Mouse (Mus musculus) adrenal gland, adult (tissue): ENCODE data around the gene Tsn.

ENCODE experiments used
- DNase-seq, 2 experiments: peaks; one replicate each; pipeline ENCODE4 v3.0.0; 2022 to 2023; ENCODE audit warnings: low spot score in 1 of 2; ENCODE audit not compliant: inconsistent age in 2 of 2

Gene Tsn

DNA sequence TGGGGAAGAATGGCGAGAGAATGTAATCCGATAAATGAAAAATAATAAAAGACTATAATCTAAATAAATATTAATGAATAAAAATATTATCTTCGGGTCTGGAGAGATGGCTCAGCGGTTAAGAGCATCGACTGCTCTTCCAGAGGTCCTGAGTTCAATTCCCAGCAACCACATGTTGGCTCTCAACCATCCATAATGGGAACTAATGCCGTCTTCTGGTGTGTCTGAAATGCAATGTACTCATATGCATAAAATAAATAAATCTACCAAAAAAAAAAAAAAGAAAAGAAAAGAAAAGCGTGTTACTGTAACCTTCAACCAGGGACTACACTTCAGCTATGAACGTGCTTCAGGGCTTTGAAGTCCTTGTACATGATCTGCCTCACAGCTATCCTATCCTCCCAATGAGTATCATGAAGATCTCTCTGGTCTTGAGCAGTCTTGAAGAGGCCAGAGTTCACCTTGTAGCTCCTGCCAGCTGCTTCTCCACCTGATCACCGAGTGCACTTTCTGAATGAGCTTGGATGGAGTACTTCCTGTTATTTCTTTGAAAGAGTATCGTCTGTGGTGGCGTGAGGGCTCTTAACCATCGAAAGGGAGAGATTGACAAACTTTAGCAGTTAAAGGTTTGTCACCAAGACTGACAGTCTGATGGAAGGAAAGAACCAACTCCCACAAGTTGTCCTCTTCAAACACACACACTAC is at the start of gene Tsn:
TSS of gene Tsn (minus strand) at position 118 of the 705 bp plus-strand sequence.
- peak; percentile 16 to 38 for DNase-seq

DNA sequence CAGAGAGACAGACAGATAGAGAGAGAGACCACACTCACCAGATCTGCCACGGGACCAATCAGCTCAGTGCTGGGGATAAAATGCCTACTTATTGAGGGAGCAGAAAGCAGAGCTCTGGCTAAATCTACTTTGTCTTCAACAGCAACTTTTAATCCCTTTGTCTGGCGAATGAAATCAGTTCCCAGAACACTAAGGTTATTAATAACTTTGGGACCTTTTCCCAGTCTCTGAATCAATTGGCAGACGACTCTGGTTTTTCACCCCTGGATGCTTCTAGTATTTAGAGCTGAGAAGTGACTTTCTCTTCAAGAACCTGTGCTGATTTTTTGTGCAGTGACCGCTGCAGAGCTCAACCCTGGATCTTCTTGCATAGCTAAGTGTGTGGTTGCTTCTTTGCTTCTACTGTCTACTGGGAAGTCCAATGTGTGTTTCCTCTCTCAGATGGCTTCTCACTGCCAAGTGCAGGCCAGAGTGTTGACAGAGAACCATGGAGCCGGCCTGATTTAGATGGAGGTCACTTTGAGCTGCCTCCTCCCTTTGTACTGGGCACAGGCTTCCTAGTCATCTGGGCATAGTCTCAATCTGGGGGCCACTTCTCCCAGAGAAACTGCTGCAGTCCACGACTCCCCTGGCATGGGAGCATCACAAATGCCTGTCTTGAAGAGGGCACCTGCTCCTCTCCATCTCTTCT is 47.7 kb upstream of the Tsn start:
- peak in 1 of 2 experiments; percentile 54 for DNase-seq

DNA sequence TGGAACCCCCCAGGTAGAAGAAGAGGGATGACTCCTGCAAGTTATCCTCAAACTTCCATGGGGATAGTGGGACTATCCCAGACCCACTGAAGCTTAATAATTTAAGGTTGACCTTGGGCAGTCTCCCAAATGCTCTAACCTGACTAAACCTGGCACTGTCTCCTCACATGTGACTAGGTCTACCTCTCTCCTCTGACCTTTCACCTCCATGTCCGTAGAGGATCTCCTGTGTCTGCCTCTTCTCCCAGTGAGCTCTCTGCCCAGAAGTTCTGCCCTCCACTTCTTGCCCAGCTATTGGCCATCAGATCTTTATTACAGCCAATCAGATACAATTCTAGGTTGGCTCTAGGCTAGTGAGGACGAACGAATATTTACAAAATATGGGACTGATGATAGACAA is 38.4 kb upstream of the Tsn start:
- DNase-seq = no peak

DNA sequence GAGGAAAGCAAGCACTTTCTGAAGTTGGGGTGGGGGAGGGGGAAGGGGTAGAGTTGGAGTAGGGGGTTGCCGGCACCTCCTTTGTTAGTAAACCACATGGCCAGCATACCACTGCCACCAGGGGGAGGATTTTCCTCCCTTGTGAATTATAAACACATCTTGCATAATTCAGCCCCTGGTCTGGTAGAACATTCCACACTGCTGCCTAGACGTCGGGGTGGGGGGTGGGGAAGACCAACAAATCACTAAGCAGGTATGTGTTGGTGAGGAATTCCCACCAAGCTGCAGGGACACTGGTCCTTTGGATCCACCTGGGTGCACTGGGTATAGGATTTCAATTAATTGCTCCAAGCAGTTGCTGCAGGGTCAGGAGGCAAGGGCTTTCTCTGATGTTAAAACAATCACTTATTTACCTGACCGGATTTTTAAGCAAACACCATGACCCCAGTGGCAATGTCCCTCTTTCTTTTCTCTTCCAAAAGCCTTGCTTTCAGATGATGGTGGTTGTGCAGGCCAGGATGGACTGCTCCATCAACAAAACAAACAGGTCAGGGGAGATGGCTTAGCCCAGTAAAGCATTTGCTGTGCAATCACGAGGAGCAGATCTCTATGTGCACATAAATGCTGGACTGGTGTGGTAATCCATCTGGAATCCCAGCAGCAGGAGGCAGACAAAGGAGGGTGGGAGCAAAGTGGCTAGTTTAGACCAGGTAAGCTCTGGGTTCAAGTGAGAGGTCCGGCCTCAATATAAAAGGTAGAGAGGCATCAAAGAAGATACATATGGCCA is 32.3 kb upstream of the Tsn start:
- DNase-seq = no peak

DNA sequence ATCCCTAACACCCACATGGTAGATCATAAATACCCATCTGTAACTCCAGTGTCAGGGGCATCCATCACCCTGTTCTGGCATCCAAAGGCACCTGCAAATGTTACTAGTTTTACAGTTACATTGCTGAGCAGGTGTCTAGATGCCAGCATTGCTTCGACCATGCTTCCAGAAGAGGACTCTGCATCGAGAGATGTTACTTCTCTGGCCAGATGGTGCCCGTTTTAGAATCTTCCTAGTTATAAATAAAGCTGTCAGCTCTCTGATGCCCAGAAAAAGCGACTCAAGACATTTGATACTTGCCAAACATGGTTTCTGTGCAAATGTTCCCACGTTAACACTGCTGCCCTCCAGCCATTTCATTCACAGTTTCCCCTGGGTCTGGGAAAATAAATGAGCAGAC is 26.4 kb upstream of the Tsn start:
- no peak for DNase-seq

DNA sequence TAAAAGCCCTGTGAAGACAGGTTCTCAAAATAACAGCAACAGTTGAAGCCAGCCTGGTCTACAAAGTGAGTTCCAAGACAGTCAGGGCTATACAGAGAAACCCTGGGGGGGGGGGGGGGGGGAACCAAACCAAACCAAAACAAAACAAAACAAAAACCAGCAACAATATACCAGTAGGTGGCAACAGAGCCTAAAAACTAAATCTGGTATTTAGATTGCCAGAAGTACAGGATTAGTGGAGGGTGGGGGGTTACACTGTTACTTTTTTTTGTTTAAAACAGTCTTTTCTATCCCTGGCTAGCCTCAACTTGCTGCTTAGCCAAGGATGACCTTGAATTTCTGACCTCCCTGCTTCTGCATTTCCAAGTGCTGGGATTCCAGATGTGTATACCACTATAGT is 24.3 kb upstream of the Tsn start:
- peak in 1 of 2 experiments; percentile 29 for DNase-seq

DNA sequence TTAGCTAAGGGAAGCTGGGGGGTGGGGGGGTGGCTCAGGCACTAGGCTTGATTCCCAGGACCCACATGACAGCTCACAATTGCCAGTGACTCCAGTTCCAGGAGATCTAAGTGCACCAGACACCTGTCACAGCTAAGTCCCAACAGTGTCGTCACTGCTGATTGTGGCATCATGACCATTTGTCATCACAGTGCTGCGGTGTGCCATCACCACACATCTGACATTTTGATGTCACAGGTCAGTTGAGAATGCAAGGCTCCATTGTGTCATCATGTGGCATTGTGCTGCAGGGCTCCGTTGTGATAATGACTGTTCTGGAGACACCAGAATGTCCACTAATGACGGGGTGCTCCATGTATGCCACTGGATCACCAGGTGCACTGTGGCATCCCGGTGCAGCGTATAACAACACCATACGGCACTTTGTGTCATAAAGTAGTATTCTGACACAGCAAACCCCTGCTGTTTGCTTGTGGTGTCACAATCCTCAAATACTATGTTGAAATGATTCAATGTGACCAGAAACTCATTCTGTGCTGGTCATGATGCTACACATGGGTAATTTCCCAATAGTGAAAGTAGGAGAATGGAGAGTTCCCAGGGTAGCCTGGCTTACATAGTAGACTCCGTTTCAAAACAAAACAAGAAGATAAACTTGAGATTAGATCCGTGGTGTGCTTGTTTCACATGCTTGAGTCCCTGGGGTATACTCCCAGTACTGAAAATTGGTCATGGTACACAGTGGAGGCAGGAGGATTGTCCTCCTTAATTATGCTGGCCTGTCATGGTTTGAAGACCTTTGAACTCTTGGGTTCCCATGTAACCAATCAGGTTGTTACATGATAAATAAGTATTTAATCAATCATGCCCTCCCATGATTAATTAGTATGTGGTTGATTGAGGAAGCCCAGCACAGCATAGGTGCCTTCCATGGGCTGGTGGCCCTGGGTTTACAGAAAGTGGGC is 23.5 kb upstream of the Tsn start:
- DNase-seq = no peak

DNA sequence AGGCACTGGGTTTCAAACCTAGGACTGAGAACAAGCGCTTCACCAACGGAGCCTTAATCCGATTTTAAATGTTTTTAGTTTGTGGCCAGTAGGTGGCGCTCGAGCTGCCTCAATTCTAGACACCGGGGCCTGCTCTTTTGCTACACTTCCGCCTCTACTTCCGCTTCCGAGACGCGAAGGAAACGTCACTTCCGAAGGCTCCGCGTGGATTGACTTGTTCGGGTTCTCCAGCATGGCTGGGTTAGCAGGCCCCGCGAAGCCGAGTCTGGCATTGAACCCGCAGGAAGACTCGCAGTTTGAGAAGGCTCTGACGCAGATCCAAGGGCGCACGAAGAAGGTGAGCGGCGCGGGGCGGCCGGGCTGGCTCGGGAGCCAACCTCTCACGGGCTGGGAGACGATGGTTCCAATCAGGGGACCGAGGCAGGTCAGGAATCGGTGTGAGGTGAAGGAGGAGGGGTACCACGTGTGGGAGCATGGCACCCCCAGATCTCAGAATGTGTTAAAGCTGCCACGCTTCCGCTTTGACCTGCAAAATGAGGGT is 10.2 kb upstream of the Tsn start, which contains the start of gene Nifk:
TSS of gene Nifk (plus strand) at position 179 of the 541 bp plus-strand sequence.
- DNase-seq = peak; percentile 93 to 97

DNA sequence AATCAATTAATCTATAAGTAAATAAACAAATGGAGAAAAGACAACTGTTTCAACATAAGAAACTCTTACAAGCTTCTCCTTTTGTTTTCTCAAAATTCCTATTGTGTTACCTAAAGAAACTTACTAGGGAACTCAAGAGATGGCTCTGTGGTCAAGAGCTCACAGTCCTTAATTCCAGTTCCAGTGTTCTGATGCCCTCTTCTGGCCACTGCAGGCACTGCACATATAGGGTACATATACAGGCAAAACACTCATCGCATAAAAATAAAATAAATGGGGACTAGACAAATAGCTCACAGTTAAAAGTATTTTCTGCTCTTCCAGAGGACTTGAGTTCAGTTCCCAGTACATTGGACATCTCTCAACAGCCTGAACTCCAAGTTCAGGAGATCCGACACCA is 9.2 kb upstream of the Tsn start:
- DNase-seq = peak in 1 of 2 experiments; percentile 64

DNA sequence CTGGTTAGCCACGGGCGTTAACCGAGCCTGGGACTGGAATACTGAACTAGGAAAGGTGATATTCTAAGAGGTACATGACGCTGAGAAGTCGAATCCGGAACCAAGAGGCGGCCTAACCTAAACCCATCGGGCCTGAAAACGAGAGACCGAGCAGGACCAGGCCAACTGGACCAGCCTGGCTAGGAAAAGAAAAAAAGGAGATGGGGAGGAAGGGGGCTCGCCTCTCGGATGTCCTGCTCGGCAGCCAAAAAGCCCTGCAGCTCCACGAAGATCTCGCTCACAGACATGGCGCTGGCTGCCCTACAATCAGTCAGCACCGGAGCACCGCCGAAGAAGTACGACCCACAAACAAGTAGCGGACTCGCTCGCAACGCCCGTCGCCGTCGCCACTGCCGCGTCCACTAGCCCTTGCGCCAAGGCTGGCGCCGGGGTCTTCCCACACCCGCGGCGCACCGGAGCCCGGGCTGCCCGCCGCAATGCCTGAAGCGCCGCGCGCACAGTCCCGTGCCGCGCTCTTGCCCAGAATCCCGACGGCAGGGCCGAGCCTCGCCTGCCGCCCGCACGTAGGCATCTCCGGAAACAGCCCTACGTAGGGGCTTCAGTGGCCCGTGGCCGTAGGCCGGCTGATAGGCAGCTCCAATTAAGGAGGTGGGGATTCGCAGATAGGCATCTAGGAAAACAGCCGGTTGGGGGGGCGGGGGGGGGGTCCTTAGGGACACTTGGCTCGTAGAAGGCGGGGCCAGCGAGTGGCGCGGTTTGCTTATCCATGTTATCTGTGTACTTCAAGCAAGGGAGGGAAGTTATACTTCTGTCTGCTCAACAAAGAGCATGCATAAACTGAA is 538 bp downstream of the Tsn start:
- peak; percentile 92 to 97 for DNase-seq

DNA sequence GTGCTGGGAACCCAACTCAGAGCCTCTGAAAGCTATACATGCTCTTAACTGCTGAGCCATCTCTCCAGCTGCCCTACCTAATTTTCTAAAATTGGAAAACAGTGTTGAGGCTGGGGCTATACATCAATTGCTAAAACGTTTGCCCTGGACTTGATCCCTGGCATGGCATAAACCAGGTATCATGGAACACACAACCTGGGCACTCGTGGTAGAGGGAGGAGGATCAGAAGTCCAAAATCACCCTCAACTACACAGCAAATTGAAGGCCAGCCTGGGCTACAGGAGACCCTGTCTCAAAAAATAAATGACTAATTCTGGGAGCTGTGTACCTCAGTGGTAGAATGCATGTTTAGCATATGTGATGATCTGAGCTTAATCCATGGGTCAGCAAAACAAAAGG is 13.8 kb downstream of the Tsn start:
- no peak for DNase-seq

DNA sequence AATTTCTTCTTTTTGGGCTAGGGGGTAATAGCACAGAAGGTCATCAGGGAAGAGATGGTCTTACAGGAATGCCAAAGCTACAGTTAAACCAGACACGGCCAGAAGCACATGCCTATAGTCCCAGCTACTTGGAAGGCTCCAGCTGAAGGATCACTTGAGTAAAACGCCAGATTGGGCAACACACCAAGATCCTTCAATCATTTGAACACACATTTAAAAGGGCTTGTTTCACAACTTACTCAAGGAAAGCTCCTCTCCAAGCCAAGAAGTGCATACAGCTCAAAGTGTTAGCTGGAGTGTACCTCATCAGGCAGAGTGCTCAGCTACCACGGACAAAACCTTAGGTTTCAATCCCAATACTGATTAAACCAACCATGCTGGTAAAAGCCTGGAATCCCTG is 14.9 kb downstream of the Tsn start:
- DNase-seq = no peak

DNA sequence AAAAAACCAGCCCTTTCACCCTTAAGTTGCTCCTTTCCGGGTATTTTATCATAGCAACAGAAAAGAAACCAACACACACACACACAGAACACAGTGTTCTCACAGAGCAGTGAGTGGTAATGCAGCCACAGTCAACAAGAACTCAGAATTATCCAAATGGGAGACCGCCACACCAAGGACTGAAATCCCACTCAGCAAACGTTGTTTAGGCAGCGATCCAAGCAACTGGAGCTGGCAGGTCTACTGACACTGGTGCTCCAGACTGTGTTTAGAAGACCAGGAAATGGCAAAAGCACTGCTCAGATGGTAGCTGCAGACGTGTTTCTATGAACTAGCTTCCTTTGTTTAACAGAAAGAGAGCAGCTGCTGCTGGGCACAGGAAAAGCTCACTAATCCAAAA is 16.7 kb downstream of the Tsn start:
- no peak for DNase-seq

DNA sequence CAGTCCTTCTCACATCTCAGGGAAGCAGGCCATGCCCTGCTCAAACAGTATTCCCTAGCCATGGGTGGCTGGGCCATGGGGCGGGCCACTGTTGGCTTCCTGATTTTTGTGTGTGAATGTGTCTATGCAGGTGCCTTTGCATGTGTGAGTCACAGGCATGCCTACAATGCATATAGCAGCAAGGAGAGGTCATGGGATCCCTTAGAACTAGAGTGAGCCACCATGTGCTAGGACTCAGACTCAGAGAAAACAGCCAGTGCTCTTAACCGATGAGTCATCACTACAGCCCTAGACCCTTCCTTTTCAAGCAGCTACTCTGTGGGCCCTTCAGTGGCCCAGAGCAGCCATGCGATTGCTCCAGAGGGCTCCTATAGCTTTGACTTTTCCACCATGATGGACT is 17.3 kb downstream of the Tsn start:
- no peak for DNase-seq

DNA sequence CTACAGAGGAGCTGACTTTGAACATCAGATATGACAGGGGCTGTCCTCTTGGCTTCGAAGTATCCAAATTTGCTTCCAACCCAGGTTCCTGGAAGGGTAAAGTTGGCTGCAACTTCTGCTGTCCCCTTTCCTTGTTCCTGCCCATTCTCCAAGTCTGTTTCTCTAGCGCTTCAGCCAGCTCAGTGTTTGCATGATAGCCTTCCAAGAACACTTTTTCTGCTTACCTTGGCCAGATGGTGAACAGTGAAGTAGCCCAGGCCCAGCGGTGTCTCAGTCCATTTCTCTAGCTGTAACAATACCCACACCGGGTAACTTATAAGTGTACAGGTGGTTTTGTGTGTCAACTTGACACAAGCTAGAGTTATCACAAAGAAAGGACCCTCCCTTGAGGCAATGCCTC is 19.2 kb downstream of the Tsn start:
- DNase-seq = no peak

DNA sequence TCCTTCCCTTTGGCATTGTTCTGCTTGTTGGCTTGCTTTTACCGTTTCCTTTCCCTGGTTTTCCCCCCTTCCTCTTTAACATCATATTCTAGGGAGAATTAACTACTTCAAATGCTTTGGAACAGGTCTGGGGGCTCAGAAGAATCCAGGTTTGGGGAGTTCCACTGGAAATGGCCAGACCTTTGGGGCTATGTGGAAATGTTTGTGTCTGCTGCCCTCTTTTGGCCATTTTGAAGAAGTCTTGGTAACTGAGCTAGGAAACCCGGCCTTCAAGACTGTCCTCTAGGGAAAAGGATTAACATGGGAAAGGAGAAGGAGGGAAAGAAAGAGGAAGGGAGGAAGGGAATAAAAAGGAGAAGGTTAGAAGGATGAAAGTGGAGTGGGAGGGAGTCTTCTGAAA is 36.4 kb downstream of the Tsn start:
- DNase-seq = peak; percentile 9 to 68

DNA sequence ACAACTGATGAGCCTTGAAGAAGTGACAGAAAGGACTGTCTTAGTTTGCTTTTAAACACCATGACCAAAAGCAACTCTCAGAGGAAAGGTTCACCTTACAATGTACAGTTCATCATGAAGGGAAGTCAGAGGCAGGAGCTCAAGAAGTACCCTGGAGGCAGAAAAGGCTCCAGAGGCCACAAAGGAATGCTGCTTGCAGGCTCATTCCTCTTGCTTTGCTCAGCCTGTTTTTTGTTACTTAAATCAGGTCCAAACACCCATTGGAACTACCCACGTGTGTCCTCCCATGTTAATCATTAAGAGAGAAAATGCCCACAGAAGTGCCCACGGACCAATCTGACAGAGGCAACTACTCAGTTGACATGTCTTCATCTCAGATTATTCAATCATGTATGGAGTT is 59.6 kb downstream of the Tsn start:
- no peak for DNase-seq
